Mouse (Mus musculus) WW6 (cell line): Measurements from ENCODE around the gene Nap1l1.

Experiments
- DNase-seq: peaks from one replicate; pipeline ENCODE4 v3.0.0-alpha.2; 2013; ENCODE audit warnings: low read depth, low spot score

The Nap1l1 gene

DNA sequence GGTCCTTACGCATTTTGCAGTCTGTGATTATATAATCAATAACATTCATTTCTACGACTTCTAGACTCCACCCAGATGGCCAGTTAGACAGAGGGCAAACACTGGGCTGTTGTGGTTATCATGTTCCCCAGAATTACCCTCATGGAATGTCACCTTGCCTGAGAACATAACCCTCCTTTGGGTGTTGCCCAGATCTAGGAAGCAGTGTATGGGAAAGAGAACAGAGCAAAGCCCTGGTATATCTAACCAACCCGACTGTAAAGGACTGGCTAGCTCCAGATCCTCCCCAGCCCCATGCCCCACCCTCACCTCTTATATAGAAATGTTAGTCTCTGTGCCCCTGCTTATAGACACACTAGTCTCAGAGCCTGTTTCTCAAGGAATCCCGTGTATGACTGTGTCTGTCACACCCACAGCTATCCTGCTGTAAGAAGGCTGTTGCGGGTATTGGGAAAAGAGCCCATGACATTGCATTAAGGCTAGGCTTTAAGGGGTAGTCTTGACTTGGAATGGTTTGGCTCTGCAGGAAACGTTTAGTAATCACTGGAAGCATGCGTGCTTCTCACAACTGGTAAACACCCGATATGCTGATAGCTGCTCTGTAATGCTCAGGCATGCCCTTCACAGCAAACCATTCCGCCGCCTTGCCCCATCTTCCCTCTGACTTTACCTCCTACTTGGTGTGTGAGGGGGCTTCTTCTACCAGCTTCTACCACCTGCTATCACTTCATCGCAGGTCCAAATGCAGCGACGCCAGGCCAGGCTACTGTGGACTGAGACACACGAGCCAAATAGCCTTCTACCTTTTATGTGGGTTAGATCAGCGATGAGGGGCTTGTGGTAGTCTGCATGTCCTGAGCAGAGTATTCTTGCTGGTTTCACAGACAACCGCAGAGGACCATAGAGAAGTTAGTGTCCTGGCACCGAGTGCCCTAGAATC lies 42.3 kb downstream of the Nap1l1 start:
- no peak for DNase-seq

DNA sequence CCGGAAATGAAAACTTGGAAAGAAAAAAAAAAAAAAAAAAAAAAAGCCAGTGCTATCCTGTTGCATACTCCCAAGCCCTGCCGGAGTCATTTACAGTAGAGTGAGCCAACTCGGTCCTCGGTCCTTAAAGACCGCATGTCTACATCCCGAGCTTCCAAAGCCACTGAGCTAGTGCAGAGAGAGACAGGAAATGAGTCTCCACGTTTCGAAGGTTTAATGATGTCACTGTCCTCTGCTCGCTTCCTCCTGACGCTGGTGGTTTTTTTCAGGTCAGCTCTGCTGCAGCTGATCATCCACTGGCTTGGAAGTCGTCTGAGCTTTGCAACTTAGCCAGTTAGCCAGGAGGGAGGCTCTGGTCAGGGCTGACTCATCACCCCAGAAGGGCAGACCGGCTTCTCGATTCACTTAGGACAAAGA lies 43.2 kb downstream of the Nap1l1 start:
- DNase-seq = no peak

DNA sequence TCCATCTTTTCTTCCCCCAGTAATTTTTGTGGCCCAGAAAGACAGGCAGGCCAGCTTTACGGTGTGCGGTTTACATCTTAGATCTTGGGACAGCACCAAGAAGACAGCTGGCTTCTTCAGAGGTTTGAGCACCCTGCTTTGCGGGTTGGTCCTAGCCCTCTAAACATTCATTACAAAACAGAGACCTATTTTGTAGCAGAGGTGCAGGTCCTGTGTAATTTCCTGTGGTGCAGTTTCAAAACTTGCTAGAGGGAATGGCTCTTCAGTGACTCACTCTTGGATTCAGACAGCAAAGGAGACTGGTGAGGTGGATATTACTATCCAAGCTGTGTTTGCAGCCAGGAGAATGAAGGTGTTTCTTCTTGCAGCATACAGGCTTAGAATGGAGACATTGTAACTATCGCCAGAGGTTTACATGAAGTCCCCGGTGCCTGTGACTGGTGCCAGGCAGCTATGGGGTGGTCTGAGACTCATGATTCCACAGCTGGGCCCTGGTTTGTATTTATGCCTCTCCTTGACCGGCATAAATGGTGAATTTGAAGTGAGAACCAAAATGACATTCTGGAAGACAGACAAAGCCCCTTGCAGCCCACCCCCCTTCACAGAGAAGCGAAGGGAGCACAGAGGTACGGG lies 43.9 kb downstream of the Nap1l1 start:
- DNase-seq = no peak

DNA sequence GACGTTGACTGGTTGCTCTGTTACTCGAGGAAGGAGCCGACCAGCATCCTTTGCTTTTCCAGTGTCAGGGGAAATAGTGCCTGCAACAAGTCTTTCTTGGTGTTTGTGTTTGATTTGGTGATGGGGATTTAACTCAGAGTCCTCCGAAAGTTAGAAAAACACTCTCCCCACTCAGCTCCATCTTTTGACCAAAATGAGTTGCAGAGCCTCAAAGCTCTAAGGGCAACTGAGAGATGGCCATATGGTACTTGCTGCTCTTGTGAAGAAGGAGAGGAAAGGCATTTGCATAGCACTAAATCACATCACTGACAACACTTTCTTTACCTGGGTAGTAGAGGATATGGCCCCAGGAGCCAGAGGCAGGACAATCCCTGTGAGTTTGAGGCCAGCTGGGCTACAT lies 45.3 kb downstream of the Nap1l1 start:
- no peak for DNase-seq

DNA sequence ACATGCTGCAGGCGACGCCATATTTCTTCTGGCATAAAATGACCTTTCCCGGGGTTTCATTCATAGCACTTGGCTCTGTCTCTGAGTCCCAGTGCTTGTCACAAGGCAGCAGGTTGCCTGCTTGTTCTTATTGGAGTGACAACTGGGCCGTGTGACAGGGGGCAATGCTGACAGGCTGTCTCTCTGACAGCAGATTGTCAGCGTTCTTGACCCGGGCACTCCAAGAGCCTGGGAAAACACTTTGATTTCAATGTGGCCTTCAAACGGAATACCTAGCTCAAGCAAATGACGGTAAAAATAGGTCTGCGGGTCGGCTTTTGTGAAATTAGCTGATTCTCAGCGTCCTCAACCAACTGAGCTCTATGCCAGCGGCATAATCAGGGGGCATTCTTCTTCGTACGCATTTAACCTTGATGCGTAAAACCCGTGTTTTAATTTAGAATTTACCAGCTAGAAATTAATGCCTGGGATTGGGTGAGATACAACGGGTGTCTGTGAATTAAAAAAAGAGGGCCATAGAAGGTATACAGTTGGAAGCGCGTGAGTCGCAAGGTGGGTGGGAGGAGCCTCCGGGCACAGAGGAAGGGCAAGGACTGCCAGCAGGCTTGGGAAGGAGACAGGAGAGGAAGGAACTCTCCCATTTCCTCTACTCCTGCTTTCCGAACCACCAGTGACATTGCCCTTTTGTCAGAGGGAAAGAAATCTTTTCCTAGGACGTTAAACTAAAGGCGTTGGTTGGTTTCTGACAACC lies 46.8 kb downstream of the Nap1l1 start:
- DNase-seq = no peak

DNA sequence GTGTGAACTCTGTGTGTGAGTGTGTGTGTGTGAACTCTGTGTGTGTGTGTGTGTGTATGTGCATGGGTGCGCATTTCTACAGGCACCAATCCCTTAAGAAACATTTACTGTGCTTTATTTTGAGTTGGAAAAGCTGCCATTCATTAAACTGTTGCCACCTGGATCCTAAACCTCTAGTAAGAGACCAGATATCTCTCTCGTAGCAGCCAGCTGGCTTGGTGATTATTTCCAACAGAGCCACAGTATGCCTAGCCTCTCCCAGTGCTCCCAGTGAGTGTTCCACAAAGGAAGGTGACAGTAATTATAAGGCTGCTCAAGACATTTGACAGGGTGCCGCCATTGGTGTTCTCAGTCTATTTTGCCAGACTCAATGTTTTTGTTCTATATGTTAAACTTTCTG lies 47.6 kb downstream of the Nap1l1 start:
- DNase-seq = no peak

DNA sequence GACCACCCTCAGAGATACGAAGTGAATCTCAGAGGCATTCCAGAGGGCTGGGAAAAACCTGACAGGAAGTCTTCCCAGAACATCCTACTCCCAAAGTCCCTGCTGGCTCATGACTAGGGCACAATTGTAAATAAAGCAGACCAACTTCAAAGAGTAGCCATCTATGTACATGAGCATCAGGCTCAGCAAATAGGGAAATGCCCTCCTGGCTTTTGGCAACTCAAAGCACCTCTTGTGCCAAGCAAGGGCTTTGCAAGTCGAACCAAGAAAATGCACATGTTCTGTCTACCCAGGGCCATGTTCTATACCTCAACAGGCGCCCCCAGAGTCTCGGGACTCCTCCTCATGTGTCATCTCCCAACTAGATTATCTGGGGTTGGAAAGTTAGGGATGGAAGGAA lies 48.6 kb downstream of the Nap1l1 start:
- no peak for DNase-seq

DNA sequence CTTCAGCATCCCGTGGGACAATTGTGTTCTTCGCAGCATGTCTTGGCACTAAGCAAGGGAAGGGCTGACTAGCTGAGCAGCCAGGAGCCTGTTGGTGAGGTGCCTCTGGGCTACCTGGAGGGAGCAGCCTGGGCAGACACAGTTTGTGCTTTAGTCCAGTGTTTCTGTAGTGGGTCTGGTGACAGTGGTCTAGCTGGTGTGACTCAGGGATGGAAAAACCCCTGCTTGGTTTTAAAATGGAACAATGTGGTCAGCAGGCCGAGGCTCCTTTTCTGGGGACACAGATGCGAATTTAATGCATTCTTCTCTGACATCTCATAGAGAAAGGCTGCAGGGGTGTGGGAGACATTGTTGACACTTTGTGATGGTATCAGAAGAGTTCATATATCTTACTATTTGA lies 49.2 kb downstream of the Nap1l1 start:
- DNase-seq = no peak

DNA sequence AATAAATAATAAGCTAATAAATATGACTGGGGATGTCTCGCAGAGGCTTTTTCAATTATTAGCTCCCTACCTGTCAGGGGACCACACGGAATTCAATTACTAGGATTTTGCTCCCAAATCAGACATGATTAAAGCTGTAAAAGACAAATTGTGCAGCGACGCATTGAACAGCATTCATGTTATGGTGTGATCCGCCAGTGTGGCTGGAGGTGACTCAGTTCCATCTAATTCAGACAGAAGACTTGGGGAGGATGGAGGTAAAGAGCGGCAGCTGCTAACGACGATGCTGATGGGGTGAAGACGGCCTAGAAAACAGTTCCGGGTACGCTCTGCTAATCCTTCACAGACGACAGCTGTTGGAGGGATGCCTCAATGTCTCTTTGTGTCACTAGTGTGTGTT lies 50.9 kb downstream of the Nap1l1 start:
- DNase-seq = no peak

DNA sequence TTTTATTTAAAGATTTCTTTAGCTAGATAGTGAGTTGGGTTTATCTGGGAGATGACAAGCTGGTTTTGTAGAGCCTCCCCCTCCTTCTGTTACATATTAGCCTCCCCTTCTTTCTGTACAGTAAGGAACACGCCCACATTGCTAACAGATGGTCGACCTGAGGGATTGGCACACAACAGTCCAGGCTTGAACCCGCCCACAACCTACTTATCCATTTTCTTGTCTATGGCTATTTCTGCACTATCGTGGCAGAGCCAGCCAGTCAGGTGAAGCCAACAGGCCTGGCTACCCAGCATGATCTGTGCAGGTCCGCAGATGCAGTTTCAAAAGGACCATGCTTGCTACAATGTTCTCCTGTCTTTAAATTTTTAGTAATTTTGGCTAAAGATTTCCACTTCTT lies 54.0 kb downstream of the Nap1l1 start:
- no peak for DNase-seq

DNA sequence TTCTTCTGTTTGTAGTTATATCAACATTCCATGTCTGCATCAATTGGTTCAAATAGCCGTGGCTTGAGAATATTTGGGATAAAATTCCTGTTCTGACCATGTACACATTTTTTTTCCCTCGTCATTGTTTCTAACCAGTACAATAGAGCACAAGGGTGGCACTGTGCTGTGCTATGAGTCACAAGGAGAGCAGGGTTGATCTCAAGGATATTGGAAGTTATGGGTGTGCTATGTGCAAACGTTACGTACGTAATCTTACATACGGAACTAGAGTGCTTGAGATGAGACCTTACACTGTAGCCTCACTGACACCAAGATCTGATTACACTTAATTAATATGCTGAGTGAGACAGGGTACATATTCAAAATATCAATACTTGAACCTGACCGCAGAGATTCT lies 54.6 kb downstream of the Nap1l1 start:
- DNase-seq = no peak

DNA sequence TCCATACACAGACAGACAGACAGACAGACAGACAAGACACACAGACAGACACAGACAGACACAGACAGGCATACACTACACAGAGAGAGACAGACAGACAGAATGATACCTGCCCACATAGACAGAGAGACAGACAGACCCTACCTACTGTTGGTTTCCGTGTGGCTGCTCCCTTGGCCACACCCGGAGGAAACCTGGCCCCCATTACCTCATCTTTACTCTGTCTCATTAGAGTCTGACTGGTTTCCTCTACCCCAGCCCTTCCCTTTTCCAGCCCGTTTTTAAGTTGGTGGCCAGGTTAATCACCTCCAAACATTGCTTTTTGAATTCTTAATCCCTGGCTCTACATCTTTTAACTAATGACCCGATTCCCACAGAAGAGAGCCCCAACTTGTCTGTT lies 55.3 kb downstream of the Nap1l1 start:
- DNase-seq = no peak

DNA sequence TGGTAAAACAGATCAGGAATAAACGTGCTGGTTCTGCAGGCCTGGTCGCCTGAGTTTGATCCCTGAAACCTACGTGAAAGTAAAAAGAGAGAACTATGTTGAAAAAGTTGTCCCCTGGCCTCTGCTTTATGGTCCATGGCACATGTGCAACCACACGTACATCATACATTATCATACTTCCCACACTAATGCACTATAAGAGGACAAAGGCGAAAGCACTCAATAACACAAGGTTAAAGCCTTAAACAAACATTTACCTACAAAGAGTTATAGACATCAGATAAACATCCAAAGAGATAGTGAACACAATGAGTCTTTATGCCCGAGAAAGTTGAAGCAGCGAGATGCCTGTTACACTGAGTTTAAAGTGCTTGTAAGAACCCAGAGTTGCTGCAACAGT lies 57.4 kb downstream of the Nap1l1 start:
- no peak for DNase-seq

DNA sequence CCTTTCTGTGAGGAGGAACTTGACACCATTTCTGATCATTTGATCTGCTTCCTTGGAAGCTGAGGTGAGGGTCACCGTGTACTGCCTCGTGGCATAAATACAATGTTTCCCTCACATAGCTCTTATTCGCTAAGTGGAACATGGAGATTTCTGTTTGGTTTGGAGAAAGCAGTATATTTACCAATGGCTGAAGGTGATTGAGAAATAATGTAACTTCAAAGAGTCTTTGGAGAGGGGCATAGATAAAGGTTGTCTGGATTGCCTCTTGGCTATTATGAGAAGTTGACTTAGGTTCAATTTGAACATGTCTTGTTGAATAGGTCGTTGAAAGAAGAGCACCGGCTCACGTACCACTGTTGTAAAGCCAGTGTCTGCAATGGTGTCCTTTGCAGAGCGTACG lies 61.7 kb downstream of the Nap1l1 start:
- no peak for DNase-seq

DNA sequence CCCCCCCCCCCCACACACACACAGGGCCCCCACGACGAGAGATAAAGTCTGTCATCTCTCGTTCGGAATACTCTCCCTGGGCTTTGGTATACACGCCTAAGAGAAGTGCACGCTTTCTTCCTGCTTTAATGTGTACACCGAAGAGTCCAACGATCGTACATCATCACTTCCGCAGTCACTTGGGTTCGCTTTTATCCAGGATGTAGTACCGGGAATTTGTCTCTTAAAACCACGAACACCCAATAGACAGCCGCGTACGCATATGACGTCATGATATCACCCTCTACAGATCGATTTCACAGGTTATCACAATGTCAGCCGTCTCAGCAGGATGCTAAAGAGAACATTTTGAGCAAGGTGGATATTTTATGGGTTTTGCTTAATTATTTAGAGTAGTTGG lies 64.4 kb downstream of the Nap1l1 start:
- DNase-seq = no peak

DNA sequence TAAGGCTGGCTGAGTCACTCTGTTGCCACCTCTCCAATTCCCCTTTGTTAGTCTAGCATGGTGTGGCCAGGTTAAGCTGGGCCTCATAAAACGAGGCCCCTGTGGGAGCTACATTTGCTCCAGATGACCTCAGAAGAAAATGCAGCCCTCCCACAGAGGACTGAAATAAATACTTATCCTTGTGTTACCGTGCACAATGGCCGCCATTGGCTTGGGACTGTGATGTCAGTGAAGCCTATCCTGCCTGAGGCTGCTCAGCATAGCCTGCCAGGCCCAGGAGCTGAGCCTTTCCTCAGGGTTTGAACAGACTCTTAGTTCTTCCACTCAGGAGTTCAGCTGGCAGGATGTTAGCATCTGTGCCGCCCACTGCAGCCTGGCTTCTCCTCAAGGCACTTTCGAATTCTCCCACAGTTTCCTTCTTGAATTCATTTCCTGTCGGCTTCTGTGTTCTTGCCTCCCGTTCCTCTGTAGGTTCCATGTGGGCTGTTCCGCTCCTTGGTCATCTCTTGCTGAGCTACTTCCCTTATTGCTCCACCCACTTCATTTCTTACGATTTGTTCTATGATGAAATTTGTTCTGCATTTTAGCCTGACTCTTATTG lies 66.8 kb downstream of the Nap1l1 start:
- no peak for DNase-seq

DNA sequence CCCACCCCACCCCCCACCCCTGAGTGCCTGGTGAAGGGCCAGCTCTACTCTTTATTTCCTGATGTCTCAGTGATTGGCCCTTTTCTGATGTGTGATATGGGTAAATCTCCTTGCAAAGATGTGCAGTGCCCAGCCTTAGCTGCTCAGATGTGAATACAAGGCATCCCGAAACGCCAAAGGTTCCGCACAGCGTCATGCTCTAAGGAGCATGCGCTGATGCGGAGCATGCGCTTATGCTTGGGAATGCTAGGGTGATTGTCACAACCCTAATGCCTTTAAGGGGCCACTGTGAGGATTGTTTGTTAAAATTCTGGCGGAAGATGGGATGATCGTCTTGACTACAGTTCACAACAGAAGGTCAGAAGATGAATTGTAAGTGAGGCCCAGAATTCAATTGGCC lies 67.7 kb downstream of the Nap1l1 start:
- no peak for DNase-seq

DNA sequence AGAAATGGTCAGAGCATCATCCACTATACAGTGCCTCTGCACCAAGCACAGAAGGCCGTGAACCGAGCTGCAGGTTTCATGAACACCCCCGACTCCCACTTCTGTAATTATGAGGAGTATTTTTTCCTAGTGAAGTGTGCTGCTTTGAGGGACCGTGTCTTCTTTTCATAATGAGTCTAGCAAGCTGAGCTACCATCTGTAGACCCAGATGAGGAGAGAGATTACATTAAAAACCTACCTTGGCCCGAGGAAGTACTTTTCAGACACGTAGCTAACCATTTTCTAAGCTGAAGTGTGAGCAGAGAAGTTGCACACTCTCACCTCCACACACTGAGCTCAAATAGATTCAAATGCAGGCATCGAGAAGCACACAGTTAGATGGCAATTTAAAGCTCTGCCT lies 70.1 kb downstream of the Nap1l1 start:
- no peak for DNase-seq

DNA sequence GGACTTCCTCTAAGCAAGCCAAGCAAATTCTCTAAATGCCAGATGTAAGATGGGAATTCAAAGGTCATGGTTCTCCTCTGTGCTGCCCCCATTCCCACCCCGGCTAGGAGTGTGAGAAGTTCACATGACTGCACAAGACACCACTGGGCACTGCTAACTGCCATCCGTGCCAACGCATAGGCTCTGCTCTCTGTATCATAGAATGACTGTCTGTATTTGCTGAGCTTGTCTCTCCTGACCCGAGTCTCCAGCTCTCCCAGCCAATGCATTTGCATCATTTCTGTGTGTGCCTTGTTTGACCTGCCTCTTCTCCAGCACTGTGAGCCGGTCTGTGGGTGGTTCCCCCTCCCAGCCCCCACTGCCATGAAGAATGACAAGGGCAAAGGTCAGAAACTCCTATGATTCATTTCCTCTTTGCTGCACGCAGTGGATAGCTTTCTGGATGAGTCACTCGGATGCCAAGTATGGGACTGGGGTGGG lies 70.8 kb downstream of the Nap1l1 start:
- DNase-seq = no peak

DNA sequence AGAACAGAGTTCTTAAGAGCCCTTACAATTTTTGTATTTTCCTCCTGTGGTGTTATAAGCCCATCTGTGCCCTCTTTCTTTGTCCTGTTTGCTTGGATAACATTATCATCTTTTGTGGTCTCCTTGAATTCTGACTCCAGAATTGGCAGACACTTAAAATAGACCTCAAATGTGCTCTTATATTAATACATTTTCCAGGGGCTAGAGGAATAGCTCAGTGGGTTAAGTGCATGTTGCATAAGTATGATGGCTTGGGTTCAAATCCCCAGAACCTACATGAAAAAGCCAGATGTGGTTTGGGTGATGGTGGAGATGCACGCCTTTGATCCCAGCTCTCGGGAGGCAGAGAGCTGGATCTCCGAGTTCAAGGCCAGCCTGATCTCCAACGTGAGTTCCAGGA lies 71.3 kb downstream of the Nap1l1 start:
- DNase-seq = no peak

DNA sequence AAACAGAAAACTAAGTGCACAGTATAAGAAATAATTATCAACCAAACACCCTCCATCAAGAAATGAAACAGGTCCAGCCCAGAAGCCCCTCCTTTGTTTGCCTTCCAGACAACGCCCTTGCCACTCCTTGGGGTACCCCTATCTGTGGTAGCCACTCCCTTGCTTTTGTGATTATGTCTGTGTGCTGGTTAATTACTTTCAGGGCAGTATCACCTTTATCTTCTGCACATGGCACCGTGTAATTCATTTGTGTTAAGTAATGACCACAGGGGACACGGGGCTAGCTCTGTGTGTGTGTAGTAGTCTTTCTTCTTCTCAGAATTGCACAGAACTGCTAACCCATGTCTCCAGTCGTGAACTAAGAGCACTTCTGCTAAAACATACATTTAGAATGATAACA lies 72.6 kb downstream of the Nap1l1 start:
- no peak for DNase-seq
